Mouse (Mus musculus): ENCODE results near the gene Ccr3. TPM values are rescaled to one million over a fixed set of nuclear protein-coding genes. Genes with fewer than 3 reads are reported as not detected.

The Ccr3 gene
- 0.04 TPM in 1 of 2 replicates, not detected in the other for polyA plus RNA-seq (2015; fragmentation: Nextera tagmentation; extraction: Ambion mirVana)

GRCm38 (mm10) chr9:124021672-124022071 lies at the start of gene Ccr3:
Gene Ccr3 (plus strand): TSS chr9:124021972.

GRCm38 (mm10) chr9:123978308-123978707 lies 43.5 kb upstream of the Ccr3 start, which contains the start of gene Ccr1l1:
Gene Ccr1l1 (minus strand): TSS chr9:123978408.

Other genes with a start within 250 kb of the Ccr3 start
- not detected in 2 replicates for gene Cxcr6, start 215.5 kb upstream of the Ccr3 start, polyA plus RNA-seq (2015; fragmentation: Nextera tagmentation; extraction: Ambion mirVana)
- 10.2 and 11.8 TPM in 2 replicates for gene Fyco1, start 170.1 kb upstream of the Ccr3 start, polyA plus RNA-seq (2015; fragmentation: Nextera tagmentation; extraction: Ambion mirVana)
- gene Xcr1, start 159.9 kb upstream of the Ccr3 start, polyA plus RNA-seq (2015; fragmentation: Nextera tagmentation; extraction: Ambion mirVana) = 0.03 and 0.06 TPM in 2 replicates
- 0.76 and 1.7 TPM in 2 replicates for gene Ccr1, start 53.3 kb upstream of the Ccr3 start, polyA plus RNA-seq (2015; fragmentation: Nextera tagmentation; extraction: Ambion mirVana)
- gene Ccr1l1, start 43.6 kb upstream of the Ccr3 start, polyA plus RNA-seq (2015; fragmentation: Nextera tagmentation; extraction: Ambion mirVana) = not detected in 2 replicates
- 0.10 and 0.17 TPM in 2 replicates for gene Ccr2, start 80.0 kb downstream of the Ccr3 start, polyA plus RNA-seq (2015; fragmentation: Nextera tagmentation; extraction: Ambion mirVana)
- gene Ccr5, start 99.6 kb downstream of the Ccr3 start, polyA plus RNA-seq (2015; fragmentation: Nextera tagmentation; extraction: Ambion mirVana) = 1.7 and 2.1 TPM in 2 replicates

Measured in neural tube, postnatal 0 days (tissue).